Mouse (Mus musculus) thymus, postnatal 14 days (tissue): ENCODE measurements around the gene Cnot2.
"Not testable (repeated sequence)": the region's sequence is repeated elsewhere in the genome, so short reads cannot be mapped to it uniquely, and the experiment has no call there.

ENCODE experiments used
- DNase-seq: peaks from one replicate; pipeline ENCODE4 v3.0.0; 2021

Cnot2 gene

GRCm38 (mm10) chr10:116581369-116581718 is at the start of gene Cnot2:
Gene Cnot2 (minus strand): TSS chr10:116581511.
- DNase-seq, result peak; percentile 96

GRCm38 (mm10) chr10:116628926-116629325 is 47.6 kb upstream of the Cnot2 start:
- no peak for DNase-seq

GRCm38 (mm10) chr10:116626009-116626408 is 44.7 kb upstream of the Cnot2 start:
- no peak for DNase-seq

GRCm38 (mm10) chr10:116613250-116613649 is 31.9 kb upstream of the Cnot2 start:
- DNase-seq, result peak; percentile 68

GRCm38 (mm10) chr10:116604905-116605162 is 23.5 kb upstream of the Cnot2 start:
- no peak for DNase-seq

GRCm38 (mm10) chr10:116604081-116604904 is 23.0 kb upstream of the Cnot2 start:
- no peak for DNase-seq

GRCm38 (mm10) chr10:116599056-116599850 is 17.9 kb upstream of the Cnot2 start:
- DNase-seq, result no peak

GRCm38 (mm10) chr10:116582738-116583137 is 1.4 kb upstream of the Cnot2 start:
- DNase-seq, result peak; percentile 80

- DNase-seq, result peak; percentile 81
Observed at GRCm38 (mm10) chr10:116581719-116582481, 589 bp upstream of the Cnot2 start.

- DNase-seq, result peak; percentile 73
Observed at GRCm38 (mm10) chr10:116580591-116581358, 536 bp downstream of the Cnot2 start.

GRCm38 (mm10) chr10:116579478-116579877 is 1.8 kb downstream of the Cnot2 start:
- DNase-seq, result no peak

- DNase-seq, result no peak
Observed at GRCm38 (mm10) chr10:116578375-116578774, 2.9 kb downstream of the Cnot2 start.

GRCm38 (mm10) chr10:116577181-116577580 is 4.1 kb downstream of the Cnot2 start:
- DNase-seq, result no peak

- DNase-seq, result not testable (repeated sequence)
Observed at GRCm38 (mm10) chr10:116576071-116576470, 5.2 kb downstream of the Cnot2 start.

GRCm38 (mm10) chr10:116570526-116570925 is 10.8 kb downstream of the Cnot2 start:
- no peak for DNase-seq

- no peak for DNase-seq
Observed at GRCm38 (mm10) chr10:116568539-116568938, 12.8 kb downstream of the Cnot2 start.

- DNase-seq, result no peak
Observed at GRCm38 (mm10) chr10:116567491-116568405, 13.6 kb downstream of the Cnot2 start.

GRCm38 (mm10) chr10:116566492-116566891 is 14.8 kb downstream of the Cnot2 start:
- DNase-seq, result not testable (repeated sequence)

- no peak for DNase-seq
Observed at GRCm38 (mm10) chr10:116564828-116565602, 16.3 kb downstream of the Cnot2 start.

GRCm38 (mm10) chr10:116562731-116563480 is 18.4 kb downstream of the Cnot2 start:
- no peak for DNase-seq
